Mouse (Mus musculus): ENCODE results near the gene Acot8. TPM values are rescaled to one million over a fixed set of nuclear protein-coding genes. Genes with fewer than 3 reads are reported as not detected.

The Acot8 gene
- polyA plus RNA-seq, 1 experiment from 2014 or later: 52.5 TPM

DNA sequence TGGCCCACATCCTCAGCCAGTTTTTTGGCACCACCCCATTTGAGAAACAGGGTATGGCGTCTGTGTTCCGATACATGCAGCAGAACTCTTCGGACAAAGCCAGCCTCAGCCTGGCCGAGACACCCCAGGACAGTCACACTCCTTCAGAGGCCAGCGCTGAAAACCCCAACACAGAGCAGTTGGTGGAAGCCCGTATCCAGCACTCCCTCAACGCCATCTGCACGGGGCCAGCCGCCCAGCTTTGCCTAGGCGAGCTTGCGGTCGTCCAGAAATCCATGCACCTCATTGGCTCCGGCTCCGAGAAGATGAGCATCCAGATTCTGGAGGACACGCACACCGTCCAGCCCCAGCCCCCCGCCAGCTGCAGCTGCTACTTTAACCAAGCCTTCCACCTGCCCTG is 20.8 kb upstream of the Acot8 start:
- Histone ChIP-seq H3K27me3 (replicated peaks; ENCODE audit: control insufficient read depth, insufficient read depth, low read length) (no peaks in the 10 kb centered on the region), H3K27ac (ENCODE audit: low read depth, low read length) (no peak overlapping the region), H3K9ac (ENCODE audit: low read depth, low read length) (no peak overlapping the region), H3K36me3 (ENCODE audit: control insufficient read depth, insufficient read depth) (peaks cover 48% of the 10 kb centered on the region), H3K9me3 (ENCODE audit: control insufficient read depth) (no peaks in the 10 kb centered on the region), H3K4me3 (ENCODE audit: low read depth, low read length) (no peak overlapping the region), H3K4me2 (replicated peaks; ENCODE audit: low read depth) (no peak overlapping the region), H3K4me1 (replicated peaks; ENCODE audit: control insufficient read depth, insufficient read depth, low read length) (no peaks in the 10 kb centered on the region)
- no peak for ATAC-seq
- no peak for TF ChIP-seq CTCF (IDR thresholded peaks at IDR 0.05; ENCODE audit: low read depth)
- WGBS: 94% methylated on average over 17 of the region's 17 CpGs

- no peak for TF ChIP-seq CTCF (IDR thresholded peaks at IDR 0.05; ENCODE audit: low read depth)
- no peak overlapping the region for H3K4me2 ChIP-seq (replicated peaks; ENCODE audit: low read depth)
- 87% methylated on average over 4 of the region's 4 CpGs for WGBS
- peaks cover 55% of the 10 kb centered on the region for H3K36me3 ChIP-seq (ENCODE audit: control insufficient read depth, insufficient read depth)
- no peak overlapping the region for H3K9ac ChIP-seq (ENCODE audit: low read depth, low read length)
- ATAC-seq: no peak
- H3K4me1 ChIP-seq (replicated peaks; ENCODE audit: control insufficient read depth, insufficient read depth, low read length): no peaks in the 10 kb centered on the region
- H3K9me3 ChIP-seq (ENCODE audit: control insufficient read depth): no peaks in the 10 kb centered on the region
- H3K27me3 ChIP-seq (replicated peaks; ENCODE audit: control insufficient read depth, insufficient read depth, low read length): no peaks in the 10 kb centered on the region
- no peak overlapping the region for H3K27ac ChIP-seq (ENCODE audit: low read depth, low read length)
- no peak overlapping the region for H3K4me3 ChIP-seq (ENCODE audit: low read depth, low read length)
Measured at GRCm38 (mm10) chr2:164823969-164824368, 19.3 kb upstream of the Acot8 start.

DNA sequence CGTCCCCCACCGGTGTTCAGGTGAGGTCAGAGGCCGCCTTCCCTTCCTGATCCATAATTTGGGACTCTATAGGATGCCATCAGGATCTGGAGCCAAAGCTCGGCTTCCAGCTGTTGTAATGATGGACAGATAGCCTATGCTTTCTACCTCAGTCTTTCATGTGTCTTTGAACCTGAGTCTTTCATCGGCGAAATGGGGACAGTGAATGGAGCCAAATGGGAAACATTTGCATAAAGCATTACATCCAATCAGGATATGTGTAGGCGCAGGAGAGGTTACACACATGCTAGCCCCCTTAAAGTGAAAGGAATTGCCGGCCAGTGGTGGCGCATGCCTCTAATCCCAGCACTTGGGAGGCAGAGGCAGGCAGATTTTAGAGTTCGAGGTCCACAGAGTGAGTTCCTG is 18.5 kb upstream of the Acot8 start:
- peak overlapping the region; percentile 55 for H3K27ac ChIP-seq (ENCODE audit: low read depth, low read length)
- peak overlapping the region; percentile 87 for H3K4me2 ChIP-seq (replicated peaks; ENCODE audit: low read depth)
- H3K9ac ChIP-seq (ENCODE audit: low read depth, low read length): peak overlapping the region; percentile 65
- peak; percentile 41 for ATAC-seq
- H3K4me3 ChIP-seq (ENCODE audit: low read depth, low read length): peak overlapping the region; percentile 68
- 2% methylated on average over 10 of the region's 10 CpGs for whole genome bisulfite sequencing
- H3K27me3 ChIP-seq (replicated peaks; ENCODE audit: control insufficient read depth, insufficient read depth, low read length): no peaks in the 10 kb centered on the region
- no peaks in the 10 kb centered on the region for H3K9me3 ChIP-seq (ENCODE audit: control insufficient read depth)
- H3K36me3 ChIP-seq (ENCODE audit: control insufficient read depth, insufficient read depth): peaks cover 54% of the 10 kb centered on the region
- peak; percentile 46 for TF ChIP-seq CTCF (IDR thresholded peaks at IDR 0.05; ENCODE audit: low read depth)
- no peaks in the 10 kb centered on the region for H3K4me1 ChIP-seq (replicated peaks; ENCODE audit: control insufficient read depth, insufficient read depth, low read length)

DNA sequence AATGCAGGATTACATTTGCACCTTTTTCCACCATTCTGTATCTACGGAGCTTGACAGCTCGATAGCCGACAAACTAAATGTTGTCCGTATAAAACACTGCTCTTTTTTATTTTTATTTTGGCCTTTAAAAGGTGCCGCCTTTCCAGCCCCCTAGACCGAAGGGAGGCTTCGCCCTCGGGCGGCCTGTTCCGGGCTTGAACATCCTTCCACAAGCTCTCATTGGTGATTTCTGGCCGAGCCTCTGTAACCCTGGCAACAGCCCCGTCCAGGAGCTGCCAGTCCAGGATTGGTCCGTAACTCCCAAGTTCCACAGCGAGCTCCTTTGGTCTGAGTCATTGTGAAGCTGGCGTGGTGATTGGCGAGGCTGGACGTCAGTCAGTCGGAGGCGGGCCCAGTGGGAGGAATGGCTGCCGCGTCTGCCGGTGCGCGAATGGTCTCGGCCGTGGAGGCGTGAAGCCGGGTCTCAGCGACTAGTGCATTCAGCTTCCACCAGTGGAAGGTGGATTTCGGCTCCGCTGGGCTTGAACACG is 18.0 kb upstream of the Acot8 start, which contains the start of gene Zswim1:
Gene Zswim1, plus strand, starts transcription at position 51 of the 530 bp plus-strand sequence.
- Histone ChIP-seq H3K4me1 (replicated peaks; ENCODE audit: control insufficient read depth, insufficient read depth, low read length) (no peaks in the 10 kb centered on the region), H3K27ac (ENCODE audit: low read depth, low read length) (peak within 1 kb of the TSS; percentile 55), H3K36me3 (ENCODE audit: control insufficient read depth, insufficient read depth) (peaks cover 49% of the 10 kb centered on the region), H3K4me3 (ENCODE audit: low read depth, low read length) (peak within 1 kb of the TSS; percentile 68), H3K9me3 (ENCODE audit: control insufficient read depth) (no peaks in the 10 kb centered on the region), H3K27me3 (replicated peaks; ENCODE audit: control insufficient read depth, insufficient read depth, low read length) (no peaks in the 10 kb centered on the region), H3K4me2 (replicated peaks; ENCODE audit: low read depth) (peak within 1 kb of the TSS; percentile 87), H3K9ac (ENCODE audit: low read depth, low read length) (peak within 1 kb of the TSS; percentile 65)
- 0 out of 2 replicates have a peak, but pooled peaks have one; percentile 17 for TF ChIP-seq CTCF (IDR thresholded peaks at IDR 0.05; ENCODE audit: low read depth)
- WGBS: under 1% methylated on average over 32 of the region's 32 CpGs
- ATAC-seq: peak; percentile 99

DNA sequence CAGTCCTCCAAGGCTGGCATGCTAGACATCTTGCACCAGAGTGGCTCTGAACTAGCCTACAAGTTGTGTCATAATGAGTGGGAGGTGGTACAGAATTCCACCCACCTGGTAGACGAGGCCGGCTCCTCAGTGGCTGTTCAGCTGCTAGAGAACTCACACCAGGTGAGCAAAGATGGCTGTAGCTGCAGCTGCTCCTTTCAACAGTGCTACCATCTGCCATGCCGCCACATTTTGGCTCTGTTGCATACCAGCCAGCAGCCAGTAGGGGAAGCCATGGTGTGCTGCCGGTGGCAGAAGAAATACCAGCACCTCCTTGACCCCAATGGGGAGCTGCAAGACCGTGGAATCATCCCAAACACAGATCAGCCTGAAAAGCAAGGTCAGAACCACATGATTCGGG is 16.4 kb upstream of the Acot8 start:
- Histone ChIP-seq H3K9me3 (ENCODE audit: control insufficient read depth) (no peaks in the 10 kb centered on the region), H3K27ac (ENCODE audit: low read depth, low read length) (no peak overlapping the region), H3K36me3 (ENCODE audit: control insufficient read depth, insufficient read depth) (peaks cover 33% of the 10 kb centered on the region), H3K4me1 (replicated peaks; ENCODE audit: control insufficient read depth, insufficient read depth, low read length) (no peaks in the 10 kb centered on the region), H3K4me3 (ENCODE audit: low read depth, low read length) (no peak overlapping the region), H3K9ac (ENCODE audit: low read depth, low read length) (no peak overlapping the region), H3K27me3 (replicated peaks; ENCODE audit: control insufficient read depth, insufficient read depth, low read length) (no peaks in the 10 kb centered on the region), H3K4me2 (replicated peaks; ENCODE audit: low read depth) (no peak overlapping the region)
- no peak for TF ChIP-seq CTCF (IDR thresholded peaks at IDR 0.05; ENCODE audit: low read depth)
- 84% methylated on average over 6 of the region's 6 CpGs for WGBS
- no peak for ATAC-seq

DNA sequence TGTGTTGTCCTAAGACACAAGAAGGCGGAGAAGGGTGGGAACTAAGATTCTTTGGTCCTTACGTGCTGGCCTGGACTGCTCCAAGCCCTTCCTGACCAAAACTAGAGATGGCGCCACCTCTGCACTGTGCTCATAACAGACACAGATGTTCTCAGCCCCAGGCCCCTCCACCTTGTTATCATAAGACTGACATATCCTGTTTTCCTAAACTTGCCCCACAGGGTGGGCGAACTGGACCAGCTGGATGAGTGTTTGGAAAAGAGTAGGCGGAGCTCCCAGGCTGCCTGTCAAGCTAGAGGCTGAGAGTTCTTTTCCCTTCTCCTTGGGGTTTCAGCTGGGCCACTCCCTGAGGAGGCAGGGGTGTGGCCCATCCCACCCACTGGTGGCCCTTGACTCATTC is 13.0 kb upstream of the Acot8 start:
- peaks cover 26% of the 10 kb centered on the region for H3K36me3 ChIP-seq (ENCODE audit: control insufficient read depth, insufficient read depth)
- peak; percentile 39 for TF ChIP-seq CTCF (IDR thresholded peaks at IDR 0.05; ENCODE audit: low read depth)
- no peak overlapping the region for H3K4me2 ChIP-seq (replicated peaks; ENCODE audit: low read depth)
- 57% methylated on average over 5 of the region's 5 CpGs for WGBS
- no peak overlapping the region for H3K4me3 ChIP-seq (ENCODE audit: low read depth, low read length)
- no peaks in the 10 kb centered on the region for H3K27me3 ChIP-seq (replicated peaks; ENCODE audit: control insufficient read depth, insufficient read depth, low read length)
- no peak overlapping the region for H3K27ac ChIP-seq (ENCODE audit: low read depth, low read length)
- H3K9ac ChIP-seq (ENCODE audit: low read depth, low read length): no peak overlapping the region
- H3K9me3 ChIP-seq (ENCODE audit: control insufficient read depth): no peaks in the 10 kb centered on the region
- H3K4me1 ChIP-seq (replicated peaks; ENCODE audit: control insufficient read depth, insufficient read depth, low read length): no peaks in the 10 kb centered on the region; the same call in 1 of the 2 replicates
- no peak for ATAC-seq
